8 mouse cellular contexts compared by ENCODE assay signal in the genomic region with DNA sequence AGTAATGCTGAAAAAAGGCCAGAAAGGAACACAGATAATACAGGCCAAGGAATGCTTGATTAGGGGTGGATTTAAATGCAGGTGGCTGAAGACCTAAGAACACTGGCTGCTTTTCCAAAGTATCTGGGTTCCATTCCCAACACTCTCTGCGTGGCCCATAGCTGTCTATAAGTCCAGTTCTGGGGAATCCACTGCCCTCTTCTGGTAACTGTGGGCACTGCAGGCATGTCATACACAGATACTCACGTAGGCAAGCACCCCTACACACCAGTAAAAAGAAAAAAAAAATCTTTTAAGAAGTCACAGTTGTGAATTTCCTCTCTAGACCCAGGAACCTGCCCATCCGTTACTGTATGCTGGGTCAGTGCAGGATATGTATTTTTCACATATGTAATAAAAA.
DNase-seq lines count a peak whose midpoint lies in the region; ATAC-seq and TF ChIP-seq lines count a peak whose summit lies in the region.

No protein-coding gene starts in this region.

- H3K27ac ChIP-seq in heart, embryonic 12.5 days (ENCODE audit: poor library complexity, severe bottlenecking), result no peak overlapping the region

- no peak for ATAC-seq in heart, embryonic 12.5 days (ENCODE audit: insufficient number of reproducible peaks, low FRiP score)

- 93% methylated on average over 3 of the region's 3 CpGs for WGBS in heart, embryonic 12.5 days
- WGBS in lung, adult 2 months, result 95% methylated on average over 3 of the region's 3 CpGs

- no peak overlapping the region for H3K9ac ChIP-seq in heart, embryonic 12.5 days

- H3K9me3 ChIP-seq in heart, embryonic 12.5 days (replicated peaks), result no peaks in the 10 kb centered on the region

- H3K4me3 ChIP-seq in heart, embryonic 12.5 days, result no peak overlapping the region
- H3K4me3 ChIP-seq in lung, adult 2 months (replicated peaks; ENCODE audit: extremely low read depth, low read depth, low read length), result no peak overlapping the region

- no peak for TF ChIP-seq POLR2A in lung, adult 2 months (IDR thresholded peaks at IDR 0.05; ENCODE audit: borderline replicate concordance, extremely low read depth, low read depth, low read length)

- H3K36me3 ChIP-seq in heart, embryonic 12.5 days, result no peaks in the 10 kb centered on the region
- peaks cover 4% of the 10 kb centered on the region for H3K36me3 ChIP-seq in splenic B cell, adult 2 months (ENCODE audit: control insufficient read depth, insufficient read depth, low read length, poor library complexity, severe bottlenecking)

- no peaks in the 10 kb centered on the region for H3K27me3 ChIP-seq in heart, embryonic 12.5 days (replicated peaks)
- no peaks in the 10 kb centered on the region for H3K27me3 ChIP-seq in splenic B cell, adult 2 months (ENCODE audit: control insufficient read depth, insufficient read depth, low read length, poor library complexity, severe bottlenecking)

- H3K4me1 ChIP-seq in heart, embryonic 12.5 days (replicated peaks), result peaks cover 39% of the 10 kb centered on the region
- H3K4me1 ChIP-seq in lung, adult 2 months (ENCODE audit: control insufficient read depth, insufficient read depth, low read length), result peaks cover 24% of the 10 kb centered on the region

- peak; percentile 44; the same call in 1 of the 2 replicates for TF ChIP-seq CTCF in lung, adult 2 months (IDR thresholded peaks at IDR 0.05; ENCODE audit: insufficient read depth, low read length)

- DNase-seq in heart, adult 11 months, result peak; percentile 86
- DNase-seq in 3T3-L1 (ENCODE audit: low read depth, low spot score), result peak; percentile 56
- peak; percentile 44 for DNase-seq in NIH3T3 (ENCODE audit: low read depth)
- DNase-seq in cerebellum, postnatal 4 days (ENCODE audit: low spot score in 2 of 2), result peak; percentile 32 to 49
- DNase-seq in lung, adult 2 months, result peak; percentile 38
- peak; percentile 65 for DNase-seq in splenic B cell, adult 2 months (ENCODE audit: low read depth, low spot score)
- no peak for DNase-seq in yolk sac, embryonic 10.5 days (ENCODE audit: low spot score)

- H3K4me2 ChIP-seq in heart, embryonic 12.5 days, result no peak overlapping the region
